Mouse (Mus musculus) brain, embryonic 14.5 days (tissue): ENCODE measurements around the gene Notum.

Experiments
- CTCF ChIP-seq: fragments of 200-500 bp; IDR thresholded peaks from 2 replicates; pipeline ENCODE4 v1.5.1; 2012; ENCODE audit warnings: inconsistent platforms, mild to moderate bottlenecking, moderate library complexity, borderline replicate concordance; ENCODE audit not compliant: insufficient read depth, insufficient read length; ENCODE audit errors: extremely low read depth
- POLR2A ChIP-seq: fragments of 200-500 bp; IDR thresholded peaks from 2 replicates; pipeline ENCODE4 v1.6.1; 2012; ENCODE audit warnings: mild to moderate bottlenecking, inconsistent platforms, borderline replicate concordance; ENCODE audit not compliant: poor library complexity, insufficient read depth, insufficient read length, severe bottlenecking; ENCODE audit errors: extremely low read depth

DNA sequence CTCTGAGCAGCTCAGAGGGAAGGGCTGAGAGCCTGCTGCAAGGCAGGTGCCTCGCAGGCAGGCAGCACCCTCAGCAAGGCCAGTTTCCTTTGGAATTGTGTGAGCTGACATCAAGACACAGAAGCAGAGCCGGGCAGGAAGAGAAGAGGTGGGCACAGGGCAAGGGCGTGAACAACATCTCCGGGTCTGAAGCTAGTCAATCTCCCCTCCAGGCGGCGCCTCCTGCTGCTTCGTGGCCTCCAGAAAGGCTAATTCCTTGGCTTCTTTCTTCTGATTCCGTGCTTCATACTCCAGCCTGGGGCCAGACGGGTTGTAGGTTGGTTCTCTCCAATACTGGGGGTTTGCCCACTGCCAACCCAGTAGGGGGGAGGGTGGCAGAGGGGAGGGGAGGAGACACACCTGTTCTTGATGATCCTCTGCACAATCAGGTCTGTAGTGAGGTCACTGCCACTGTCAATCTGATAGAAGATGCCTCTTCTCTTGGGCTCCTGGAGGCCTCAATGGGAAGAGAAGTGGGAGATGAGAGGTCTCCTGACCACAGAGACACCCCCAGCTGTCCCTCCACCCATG, 50.4 kb downstream of the Notum start:
- no peak for TF ChIP-seq CTCF
- TF ChIP-seq POLR2A, result no peak
